Mouse (Mus musculus) limb, embryonic 12.5 days (tissue): ENCODE results near the gene Cd24a. TPM values are rescaled to one million over a fixed set of nuclear protein-coding genes. Genes with fewer than 3 reads are reported as not detected.

Experiments used
- ATAC-seq: fragments of 200-750 bp; cut with Nextera tagmentation; 2 replicates; pipeline ENCODE4 v1.8.0; 2017; ENCODE audit warnings: low read depth, moderate TSS enrichment; ENCODE audit not compliant: insufficient number of reproducible peaks, insufficient read depth, low FRiP score, low TSS enrichment
- H3K27ac ChIP-seq: fragments of 300-500 bp; sonication (generic); 2 replicates; pipeline ENCODE4 v1.5.1; 2016; ENCODE audit warnings: mild to moderate bottlenecking, moderate library complexity
- H3K27me3 ChIP-seq: fragments of 300-500 bp; sonication (generic); 2 replicates; pipeline ENCODE4 v1.6.1; 2016; ENCODE audit warnings: mild to moderate bottlenecking, moderate library complexity
- H3K36me3 ChIP-seq: fragments of 300-500 bp; sonication (generic); 2 replicates; pipeline ENCODE4 v1.6.1; 2016; ENCODE audit warnings: mild to moderate bottlenecking, moderate library complexity
- H3K4me1 ChIP-seq: fragments of 300-500 bp; sonication (generic); replicated peaks from 2 replicates; pipeline ENCODE4 v1.6.1; 2016
- H3K4me2 ChIP-seq: fragments of 300-500 bp; sonication (generic); 2 replicates; pipeline ENCODE4 v1.6.1; 2016; ENCODE audit warnings: mild to moderate bottlenecking, moderate library complexity
- H3K4me3 ChIP-seq: fragments of 300-500 bp; sonication (generic); replicated peaks from 2 replicates; pipeline ENCODE4 v1.5.1; 2016; ENCODE audit warnings: mild to moderate bottlenecking
- H3K9ac ChIP-seq: fragments of 300-500 bp; sonication (generic); replicated peaks from 2 replicates; pipeline ENCODE4 v1.6.1; 2016; ENCODE audit warnings: mild to moderate bottlenecking, moderate library complexity
- H3K9me3 ChIP-seq: fragments of 300-500 bp; sonication (generic); 2 replicates; pipeline ENCODE4 v1.6.1; 2016; ENCODE audit warnings: mild to moderate bottlenecking, moderate library complexity
- WGBS: fragments of 180-500 bp; shearing (Covaris S2); methylation state at CpG from one replicate; pipeline ENCODE4 v1.1.7; 2016; 5-methylcytosine and 5-hydroxymethylcytosine counted together
- polyA plus RNA-seq: library from polyadenylated mRNA; unstranded; fragments of >200 nt; fragmentation: Nextera tagmentation; extraction: Ambion mirVana; gene quantifications from 2 replicates; pipeline ENCODE4 v1.2.1, GENCODE M21; 2016

Cd24a gene
- polyA plus RNA-seq, 1 experiment from 2014 or later: 635 TPM

GRCm38 (mm10) chr10:43559313-43559712 lies 18.8 kb upstream of the Cd24a start:
- no peak overlapping the region for H3K27ac ChIP-seq
- no peak for ATAC-seq
- H3K27me3 ChIP-seq: no peaks in the 10 kb centered on the region
- no peaks in the 10 kb centered on the region for H3K9me3 ChIP-seq
- H3K4me2 ChIP-seq: no peak overlapping the region
- H3K4me1 ChIP-seq: no peaks in the 10 kb centered on the region
- H3K9ac ChIP-seq: no peak overlapping the region
- WGBS: 76% methylated on average over 11 of the region's 11 CpGs
- H3K4me3 ChIP-seq: no peak overlapping the region
- no peaks in the 10 kb centered on the region for H3K36me3 ChIP-seq

- Histone ChIP-seq H3K4me1 (no peaks in the 10 kb centered on the region), H3K4me2 (no peak overlapping the region), H3K36me3 (no peaks in the 10 kb centered on the region), H3K4me3 (no peak overlapping the region), H3K9ac (no peak overlapping the region), H3K27ac (no peak overlapping the region), H3K27me3 (no peaks in the 10 kb centered on the region), H3K9me3 (no peaks in the 10 kb centered on the region)
- ATAC-seq: no peak
- WGBS: 42% methylated on average over 2 of the region's 2 CpGs
Observed at GRCm38 (mm10) chr10:43560765-43561164, 17.3 kb upstream of the Cd24a start.

GRCm38 (mm10) chr10:43561311-43561710 lies 16.8 kb upstream of the Cd24a start:
- no peak overlapping the region for H3K27ac ChIP-seq
- no peak for ATAC-seq
- no peak overlapping the region for H3K4me2 ChIP-seq
- H3K36me3 ChIP-seq: no peaks in the 10 kb centered on the region
- no peak overlapping the region for H3K4me3 ChIP-seq
- H3K9ac ChIP-seq: no peak overlapping the region
- no peaks in the 10 kb centered on the region for H3K9me3 ChIP-seq
- H3K4me1 ChIP-seq: no peaks in the 10 kb centered on the region
- 90% methylated on average over 2 of the region's 2 CpGs for WGBS
- no peaks in the 10 kb centered on the region for H3K27me3 ChIP-seq

- Histone ChIP-seq H3K4me2 (no peak overlapping the region), H3K27me3 (no peaks in the 10 kb centered on the region), H3K36me3 (no peaks in the 10 kb centered on the region), H3K9ac (no peak overlapping the region), H3K27ac (no peak overlapping the region), H3K4me1 (peaks cover 14% of the 10 kb centered on the region), H3K4me3 (no peak overlapping the region), H3K9me3 (peaks cover 11% of the 10 kb centered on the region; the same call in 1 of the 2 replicates)
- 78% methylated on average over 2 of the region's 2 CpGs for WGBS
- ATAC-seq: no peak
Observed at GRCm38 (mm10) chr10:43574352-43574751, 3.7 kb upstream of the Cd24a start.

GRCm38 (mm10) chr10:43574956-43575355 lies 3.1 kb upstream of the Cd24a start:
- no peak overlapping the region for H3K4me3 ChIP-seq
- H3K27ac ChIP-seq: no peak overlapping the region
- ATAC-seq: no peak
- H3K9me3 ChIP-seq: peaks cover 11% of the 10 kb centered on the region; the same call in 1 of the 2 replicates
- H3K36me3 ChIP-seq: no peaks in the 10 kb centered on the region
- H3K27me3 ChIP-seq: no peaks in the 10 kb centered on the region
- H3K4me2 ChIP-seq: no peak overlapping the region
- peaks cover 14% of the 10 kb centered on the region for H3K4me1 ChIP-seq
- no peak overlapping the region for H3K9ac ChIP-seq
- 3% methylated on average over 3 of the region's 3 CpGs for WGBS

- Histone ChIP-seq H3K27ac (peak overlapping the region; percentile 100), H3K9me3 (peaks cover 7% of the 10 kb centered on the region; the same call in 1 of the 2 replicates), H3K4me2 (peak overlapping the region; percentile 74), H3K4me3 (peak overlapping the region; percentile 85), H3K36me3 (peaks cover 13% of the 10 kb centered on the region), H3K27me3 (no peaks in the 10 kb centered on the region), H3K4me1 (peaks cover 17% of the 10 kb centered on the region), H3K9ac (peak overlapping the region; percentile 97)
- ATAC-seq: peak; percentile 33; the same call in 1 of the 2 replicates
- 8% methylated on average over 19 of the region's 19 CpGs for WGBS
Observed at GRCm38 (mm10) chr10:43577299-43577996, 636 bp upstream of the Cd24a start.

GRCm38 (mm10) chr10:43578366-43578753 lies 276 bp downstream of the Cd24a start:
- Histone ChIP-seq H3K36me3 (peaks cover 22% of the 10 kb centered on the region), H3K9ac (peak overlapping the region; percentile 97), H3K4me1 (peaks cover 17% of the 10 kb centered on the region), H3K27ac (peak overlapping the region; percentile 100), H3K4me2 (peak overlapping the region; percentile 74), H3K27me3 (no peaks in the 10 kb centered on the region), H3K4me3 (peak overlapping the region; percentile 85), H3K9me3 (0 out of 2 replicates have a peak, but pooled peaks cover 8% of the 10 kb centered on the region)
- peak; percentile 29 for ATAC-seq
- under 1% methylated on average over 32 of the region's 32 CpGs for WGBS

- H3K4me3 ChIP-seq: peak overlapping the region; percentile 85
- WGBS: under 1% methylated on average over 59 of the region's 65 CpGs
- no peaks in the 10 kb centered on the region for H3K27me3 ChIP-seq
- H3K9ac ChIP-seq: peak overlapping the region; percentile 97
- H3K9me3 ChIP-seq: 0 out of 2 replicates have a peak, but pooled peaks cover 8% of the 10 kb centered on the region
- H3K4me1 ChIP-seq: peaks cover 17% of the 10 kb centered on the region
- H3K36me3 ChIP-seq: peaks cover 27% of the 10 kb centered on the region
- H3K27ac ChIP-seq: peak overlapping the region; percentile 100
- peak; percentile 87 for ATAC-seq
- peak overlapping the region; percentile 74 for H3K4me2 ChIP-seq
Observed at GRCm38 (mm10) chr10:43578754-43579380, 783 bp downstream of the Cd24a start.

GRCm38 (mm10) chr10:43579381-43580261 lies 1.5 kb downstream of the Cd24a start:
- Histone ChIP-seq H3K9me3 (0 out of 2 replicates have a peak, but pooled peaks cover 8% of the 10 kb centered on the region), H3K4me2 (peak overlapping the region; percentile 74), H3K36me3 (peaks cover 34% of the 10 kb centered on the region), H3K9ac (peak overlapping the region; percentile 97), H3K4me1 (peaks cover 17% of the 10 kb centered on the region), H3K4me3 (peak overlapping the region; percentile 85), H3K27ac (peak overlapping the region; percentile 100), H3K27me3 (no peaks in the 10 kb centered on the region)
- ATAC-seq: peak; percentile 2
- WGBS: under 1% methylated on average over 49 of the region's 49 CpGs

- H3K9me3 ChIP-seq: 0 out of 2 replicates have a peak, but pooled peaks cover 8% of the 10 kb centered on the region
- peak overlapping the region; percentile 97 for H3K9ac ChIP-seq
- H3K27ac ChIP-seq: peak overlapping the region; percentile 100
- peaks cover 14% of the 10 kb centered on the region for H3K4me1 ChIP-seq
- peak overlapping the region; percentile 85 for H3K4me3 ChIP-seq
- ATAC-seq: no peak
- H3K27me3 ChIP-seq: no peaks in the 10 kb centered on the region
- H3K36me3 ChIP-seq: peaks cover 44% of the 10 kb centered on the region
- WGBS: under 1% methylated on average over 15 of the region's 15 CpGs
- peak overlapping the region; percentile 74 for H3K4me2 ChIP-seq
Observed at GRCm38 (mm10) chr10:43580649-43581078, 2.6 kb downstream of the Cd24a start.
